12 mouse cellular contexts compared by ENCODE assay signal in the genomic region with DNA sequence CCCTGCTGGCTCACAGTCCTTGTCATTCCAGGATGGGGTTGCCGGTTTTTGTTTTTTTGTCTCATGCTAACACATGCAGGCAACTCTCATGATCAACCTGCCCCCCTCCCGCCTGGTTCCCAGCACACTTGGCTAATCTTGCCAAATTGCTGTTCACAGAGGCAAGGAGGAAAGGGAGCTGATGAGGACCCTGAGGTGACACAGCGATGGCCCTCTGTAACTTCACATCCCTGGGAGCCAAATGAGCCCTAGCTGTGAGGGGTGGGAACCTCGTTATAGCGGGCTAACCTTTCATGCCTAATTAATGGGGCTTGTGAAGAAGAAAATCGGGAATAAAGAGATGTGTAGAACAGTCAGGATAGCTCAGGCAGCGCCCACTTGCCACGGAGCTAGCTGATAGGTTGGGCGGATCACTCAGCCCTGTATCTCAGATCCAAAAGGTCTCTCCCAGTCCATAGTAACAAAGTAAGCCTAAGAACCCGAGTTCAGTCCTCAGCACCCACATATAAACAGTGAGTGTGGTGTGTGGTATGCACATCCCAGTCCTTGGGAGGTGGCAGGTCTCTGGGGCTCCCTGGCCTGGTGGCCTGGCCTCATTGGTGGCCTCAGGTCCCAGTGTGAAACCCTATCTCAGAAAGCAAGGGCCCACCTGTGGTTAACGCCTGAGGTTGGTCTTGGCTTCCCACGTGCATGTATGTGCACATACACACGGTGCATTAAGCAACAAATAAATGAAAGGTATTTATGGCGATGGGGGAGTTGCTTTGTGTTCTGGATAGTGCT. TPM values are rescaled to one million over a fixed set of nuclear protein-coding genes. Genes with fewer than 3 reads are reported as not detected.
DNase-seq lines count a peak whose midpoint lies in the region; ATAC-seq lines count a peak whose summit lies in the region.
"Had no signal": no experiment of that assay in that cellular context is flagged by ENCODE, and none has a peak within 500 bp of the region (broad histone marks: within the 10 kb centered on the region; RNA-seq: fewer than 3 reads in every experiment).

No protein-coding gene starts in this region.

- H3K4me1 ChIP-seq in heart, embryonic 15.5 days (replicated peaks), result peaks cover 54% of the 10 kb centered on the region
- peaks cover 41% of the 10 kb centered on the region for H3K4me1 ChIP-seq in forebrain, embryonic 11.5 days (replicated peaks; ENCODE audit: control insufficient read depth, insufficient read depth, low read length)
- peaks cover 50% of the 10 kb centered on the region for H3K4me1 ChIP-seq in limb, embryonic 13.5 days
- H3K4me1 ChIP-seq: megakaryocyte, embryonic 14.5 days had no signal

- H3K36me3 ChIP-seq in heart, embryonic 15.5 days, result no peaks in the 10 kb centered on the region
- no peaks in the 10 kb centered on the region for H3K36me3 ChIP-seq in forebrain, embryonic 11.5 days (ENCODE audit: control insufficient read depth, insufficient read depth, low read length)
- H3K36me3 ChIP-seq in limb, embryonic 13.5 days, result no peaks in the 10 kb centered on the region

- H3K9ac ChIP-seq in heart, embryonic 15.5 days, result no peak overlapping the region
- no peak overlapping the region for H3K9ac ChIP-seq in forebrain, embryonic 11.5 days (ENCODE audit: low read length)
- no peak overlapping the region for H3K9ac ChIP-seq in limb, embryonic 13.5 days
- H3K9ac ChIP-seq: liver, embryonic 14.5 days had no signal

- H3K27me3 ChIP-seq in heart, embryonic 15.5 days, result no peaks in the 10 kb centered on the region
- H3K27me3 ChIP-seq in forebrain, embryonic 11.5 days (ENCODE audit: control insufficient read depth, insufficient read depth, low read length), result no peaks in the 10 kb centered on the region
- H3K27me3 ChIP-seq in limb, embryonic 13.5 days, result no peaks in the 10 kb centered on the region; the same call in 1 of the 2 replicates
- H3K27me3 ChIP-seq: CH12.LX had no signal

- no peaks in the 10 kb centered on the region for H3K9me3 ChIP-seq in heart, embryonic 15.5 days (replicated peaks)
- no peaks in the 10 kb centered on the region for H3K9me3 ChIP-seq in forebrain, embryonic 11.5 days (ENCODE audit: control insufficient read depth, low read length)
- no peaks in the 10 kb centered on the region for H3K9me3 ChIP-seq in limb, embryonic 13.5 days
- H3K9me3 ChIP-seq: megakaryocyte, embryonic 14.5 days had no signal

- H3K27ac ChIP-seq in heart, embryonic 15.5 days, result peak overlapping the region; percentile 49
- H3K27ac ChIP-seq in forebrain, embryonic 11.5 days (ENCODE audit: low read depth, low read length), result peak overlapping the region; percentile 50; the same call in 1 of the 2 replicates
- no peak overlapping the region; the same call in 1 of the 2 replicates for H3K27ac ChIP-seq in limb, embryonic 13.5 days
- H3K27ac ChIP-seq: liver, embryonic 14.5 days had no signal

- no peak; the same call in 1 of the 2 replicates for ATAC-seq in heart, embryonic 15.5 days (replicated peaks; ENCODE audit: insufficient number of reproducible peaks, insufficient read depth, low FRiP score, low read depth)
- ATAC-seq in forebrain, embryonic 11.5 days (replicated peaks; ENCODE audit: low FRiP score), result peak; percentile 55
- 0 out of 2 replicates have a peak, but pooled peaks have one; percentile 10 for ATAC-seq in limb, embryonic 13.5 days (ENCODE audit: low FRiP score, low read depth)

- intact Hi-C loops in heart, postnatal 10 days (cut with DNase I), result no loop called here

- DNase-seq in heart, postnatal 10 days, result no peak
- DNase-seq in Muller cell, postnatal 12 days (ENCODE audit: inconsistent ontology term), result peak; percentile 49
- peak; percentile 64 for DNase-seq in forebrain, embryonic 11.5 days (ENCODE audit: low spot score)
- no peak for DNase-seq in thymus, adult 18-20 months
- DNase-seq in thymus, postnatal 36 days, result no peak
- DNase-seq: kidney, adult 9 months; layer of hippocampus, postnatal 36 days had no signal

- 43% methylated on average over 14 of the region's 14 CpGs for WGBS in heart, embryonic 15.5 days
- WGBS in forebrain, embryonic 11.5 days, result 14% methylated on average over 14 of the region's 14 CpGs
- 23% methylated on average over 14 of the region's 14 CpGs for WGBS in limb, embryonic 13.5 days

- H3K4me2 ChIP-seq in heart, embryonic 15.5 days, result peak overlapping the region; percentile 29; the same call in 1 of the 2 replicates
- no peak overlapping the region; the same call in 1 of the 2 replicates for H3K4me2 ChIP-seq in forebrain, embryonic 11.5 days (ENCODE audit: low read depth, low read length, severe bottlenecking)
- H3K4me2 ChIP-seq in limb, embryonic 13.5 days (replicated peaks), result peak overlapping the region; percentile 46; the same call in 1 of the 2 replicates

- H3K4me3 ChIP-seq in heart, embryonic 15.5 days, result no peak overlapping the region
- H3K4me3 ChIP-seq in forebrain, embryonic 11.5 days (ENCODE audit: low read depth, low read length), result no peak overlapping the region
- H3K4me3 ChIP-seq in limb, embryonic 13.5 days, result no peak overlapping the region
- H3K4me3 ChIP-seq: megakaryocyte, embryonic 14.5 days had no signal

RNA-seq across cellular contexts. Expression of a gene that starts 25.6 kb away (rescaled TPM):
- polyA plus RNA-seq in heart, embryonic 15.5 days (2015; fragmentation: Nextera tagmentation; extraction: Ambion mirVana), result 21.2 and 21.7 TPM in 2 replicates
- total RNA-seq in heart, postnatal 10 days (2021), result 10 to 100 TPM; 26.2 to 28.6 TPM
- 29.3 and 30.2 TPM in 2 replicates for polyA plus RNA-seq in forebrain, embryonic 11.5 days (2014; fragmentation: Nextera tagmentation; extraction: Ambion mirVana)
- polyA plus RNA-seq in limb, embryonic 13.5 days (2015; fragmentation: Nextera tagmentation; extraction: Ambion mirVana), result 21.6 and 21.8 TPM in 2 replicates
- total RNA-seq: CH12.LX had no signal

Comparison
In these comparisons a context has a peak if more than half of its experiments do, and no peak if none do; other contexts are left out.
1. DNase-seq: peak in Muller cell, postnatal 12 days (single experiment) and forebrain, embryonic 11.5 days (single experiment); none in heart, postnatal 10 days (0 of 2), thymus, adult 18-20 months (0 of 2) and thymus, postnatal 36 days (0 of 2).